Mouse (Mus musculus): Measurements from ENCODE around the gene Lcmt1.

Gene Lcmt1

DNA sequence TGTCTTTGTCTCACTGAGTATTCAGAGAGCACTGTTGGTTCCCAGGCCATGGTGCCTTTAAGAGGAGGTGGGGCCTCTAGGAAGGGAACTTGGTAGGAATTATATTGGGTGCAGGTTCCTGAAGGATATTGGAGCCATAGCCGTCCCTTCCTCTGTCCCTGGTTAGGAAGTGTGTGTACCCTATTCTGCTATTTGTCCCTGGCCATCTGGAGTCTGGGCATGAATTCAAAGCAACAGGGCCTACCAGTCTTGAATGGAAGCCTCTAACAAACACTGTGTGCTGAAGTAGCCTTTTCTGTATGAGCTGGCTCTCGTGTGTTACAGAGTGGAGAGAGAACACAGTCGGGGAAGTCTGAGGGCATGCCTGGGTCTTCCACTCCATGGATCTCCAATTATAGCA, 42.6 kb downstream of the Lcmt1 start:
- no peaks in the 10 kb centered on the region for H3K27me3 ChIP-seq (ENCODE audit: insufficient read depth, low read length)

DNA sequence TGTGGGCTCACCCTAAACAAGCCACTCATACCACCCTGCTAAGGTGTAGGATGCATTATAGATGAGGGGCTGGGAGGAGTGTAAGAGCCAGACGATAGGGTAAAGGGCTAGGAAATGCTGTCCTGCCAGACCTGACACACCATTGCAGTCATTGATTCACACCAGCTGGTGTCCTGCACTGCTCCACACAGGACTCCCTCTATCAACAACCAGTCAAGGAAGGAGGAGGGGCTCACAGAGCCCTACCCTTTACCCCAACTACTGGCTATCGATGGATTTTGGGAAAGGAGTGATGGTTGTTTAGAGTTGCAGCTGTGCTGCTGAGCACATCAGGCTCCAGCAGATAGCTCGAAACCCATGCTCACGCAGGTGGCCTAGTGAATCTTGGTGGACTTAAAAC, 47.2 kb downstream of the Lcmt1 start:
- TF ChIP-seq NANOG (IDR thresholded peaks at IDR 0.05; ENCODE audit: borderline replicate concordance, low read length), result no peak
- TF ChIP-seq CTCF (conservative IDR thresholded peaks at IDR 0.05; ENCODE audit: low read length), result no peak
- no peak for TF ChIP-seq POU5F1 (IDR thresholded peaks at IDR 0.05; ENCODE audit: borderline replicate concordance, low read length)
- H3K9me3 ChIP-seq (ENCODE audit: low read length), result no peaks in the 10 kb centered on the region
- H3K4me3 ChIP-seq (replicated peaks; ENCODE audit: low read length), result no peak overlapping the region

More for the DNA sequence above, 42.6 kb downstream of the Lcmt1 start:
- Histone ChIP-seq H3K36me3 (ENCODE audit: insufficient read depth, low read length) (peaks cover 54% of the 10 kb centered on the region), H3K4me3 (replicated peaks; ENCODE audit: low read length) (no peak overlapping the region), H3K4me1 (replicated peaks; ENCODE audit: low read depth, low read length) (no peaks in the 10 kb centered on the region), H3K9me3 (ENCODE audit: low read length) (no peaks in the 10 kb centered on the region)
- TF ChIP-seq NANOG (IDR thresholded peaks at IDR 0.05; ENCODE audit: borderline replicate concordance, low read length) (no peak), POU5F1 (IDR thresholded peaks at IDR 0.05; ENCODE audit: borderline replicate concordance, low read length) (no peak), CTCF (conservative IDR thresholded peaks at IDR 0.05; ENCODE audit: low read length) (no peak)

DNA sequence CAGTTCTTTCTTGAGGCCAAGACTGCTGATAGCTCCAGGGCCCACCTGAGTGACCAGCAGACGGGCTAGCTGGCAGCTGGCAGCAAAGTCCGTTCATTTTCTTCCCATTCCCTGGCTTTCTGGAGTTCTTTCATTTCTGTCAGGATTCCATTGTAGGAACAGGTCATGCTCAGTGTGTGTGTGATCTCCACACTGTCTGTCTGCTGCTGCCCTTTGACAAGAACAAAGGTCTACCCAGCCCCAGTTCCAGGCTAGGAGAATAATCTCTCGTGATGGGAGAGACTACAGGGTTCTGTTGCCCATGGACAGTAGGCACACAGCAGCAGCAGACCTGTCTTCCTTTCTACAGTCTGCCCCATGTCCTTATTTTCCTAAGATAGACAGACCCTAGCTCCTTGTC, 48.1 kb downstream of the Lcmt1 start:
- H3K9me3 ChIP-seq (ENCODE audit: low read length), result no peaks in the 10 kb centered on the region
- no peak overlapping the region for H3K4me3 ChIP-seq (replicated peaks; ENCODE audit: low read length)
- peaks cover 70% of the 10 kb centered on the region for H3K36me3 ChIP-seq (ENCODE audit: insufficient read depth, low read length)
- H3K4me1 ChIP-seq (replicated peaks; ENCODE audit: low read depth, low read length), result no peaks in the 10 kb centered on the region
- TF ChIP-seq CTCF (conservative IDR thresholded peaks at IDR 0.05; ENCODE audit: low read length) (no peak), POU5F1 (IDR thresholded peaks at IDR 0.05; ENCODE audit: borderline replicate concordance, low read length) (no peak), NANOG (IDR thresholded peaks at IDR 0.05; ENCODE audit: borderline replicate concordance, low read length) (no peak)
- no peaks in the 10 kb centered on the region for H3K27me3 ChIP-seq (ENCODE audit: insufficient read depth, low read length)

More for the DNA sequence above, 47.2 kb downstream of the Lcmt1 start:
- Histone ChIP-seq H3K27me3 (ENCODE audit: insufficient read depth, low read length) (no peaks in the 10 kb centered on the region), H3K4me1 (replicated peaks; ENCODE audit: low read depth, low read length) (no peaks in the 10 kb centered on the region), H3K36me3 (ENCODE audit: insufficient read depth, low read length) (peaks cover 69% of the 10 kb centered on the region)

DNA sequence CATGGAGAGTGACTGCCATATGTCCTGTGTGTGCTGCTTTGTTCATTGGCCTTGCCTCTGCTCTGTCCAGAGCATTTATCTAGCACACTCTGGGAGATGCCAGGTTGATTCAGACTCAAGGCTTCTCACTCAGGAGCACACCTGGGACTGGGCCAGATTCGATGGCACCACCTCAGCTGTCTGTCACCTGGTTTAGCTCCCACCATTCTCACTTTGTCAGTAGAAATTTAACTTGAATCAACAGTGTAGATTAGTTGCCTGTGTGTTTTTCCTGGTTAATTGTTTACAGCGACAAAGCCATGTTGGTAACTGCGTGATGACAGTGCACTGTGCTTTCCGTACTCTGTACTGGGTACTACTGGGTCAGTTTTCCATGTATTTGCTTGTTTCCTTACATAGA, 50.4 kb downstream of the Lcmt1 start:
- no peaks in the 10 kb centered on the region for H3K27me3 ChIP-seq (ENCODE audit: insufficient read depth, low read length)
- H3K4me1 ChIP-seq (replicated peaks; ENCODE audit: low read depth, low read length), result peaks cover 4% of the 10 kb centered on the region
- TF ChIP-seq CTCF (conservative IDR thresholded peaks at IDR 0.05; ENCODE audit: low read length) (no peak), NANOG (IDR thresholded peaks at IDR 0.05; ENCODE audit: borderline replicate concordance, low read length) (no peak), POU5F1 (IDR thresholded peaks at IDR 0.05; ENCODE audit: borderline replicate concordance, low read length) (no peak)
- H3K36me3 ChIP-seq (ENCODE audit: insufficient read depth, low read length), result peaks cover 76% of the 10 kb centered on the region
- H3K9me3 ChIP-seq (ENCODE audit: low read length), result no peaks in the 10 kb centered on the region
- H3K4me3 ChIP-seq (replicated peaks; ENCODE audit: low read length), result no peak overlapping the region

DNA sequence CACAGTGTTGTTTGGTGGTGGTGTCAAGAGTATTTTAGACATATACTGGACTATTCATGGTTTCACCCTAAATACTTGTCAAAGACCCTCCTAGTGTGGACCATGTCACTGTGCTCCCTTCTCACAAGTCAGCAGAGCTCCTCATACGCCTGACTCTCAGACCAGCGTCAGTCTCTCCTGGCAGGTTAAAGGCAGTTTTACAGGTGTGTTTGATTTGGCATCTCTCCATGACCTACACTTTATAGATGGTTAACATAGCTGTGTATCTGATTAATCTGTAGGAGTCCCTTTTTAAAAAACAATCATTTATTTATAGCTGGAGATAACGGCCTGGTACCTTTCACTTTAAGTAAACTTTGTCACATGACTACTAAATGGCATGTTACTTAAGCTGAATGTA, 52.4 kb downstream of the Lcmt1 start:
- Histone ChIP-seq H3K4me1 (replicated peaks; ENCODE audit: low read depth, low read length) (peaks cover 10% of the 10 kb centered on the region), H3K27me3 (ENCODE audit: insufficient read depth, low read length) (no peaks in the 10 kb centered on the region)
- TF ChIP-seq NANOG (IDR thresholded peaks at IDR 0.05; ENCODE audit: borderline replicate concordance, low read length) (no peak), POU5F1 (IDR thresholded peaks at IDR 0.05; ENCODE audit: borderline replicate concordance, low read length) (no peak), CTCF (conservative IDR thresholded peaks at IDR 0.05; ENCODE audit: low read length) (no peak)

DNA sequence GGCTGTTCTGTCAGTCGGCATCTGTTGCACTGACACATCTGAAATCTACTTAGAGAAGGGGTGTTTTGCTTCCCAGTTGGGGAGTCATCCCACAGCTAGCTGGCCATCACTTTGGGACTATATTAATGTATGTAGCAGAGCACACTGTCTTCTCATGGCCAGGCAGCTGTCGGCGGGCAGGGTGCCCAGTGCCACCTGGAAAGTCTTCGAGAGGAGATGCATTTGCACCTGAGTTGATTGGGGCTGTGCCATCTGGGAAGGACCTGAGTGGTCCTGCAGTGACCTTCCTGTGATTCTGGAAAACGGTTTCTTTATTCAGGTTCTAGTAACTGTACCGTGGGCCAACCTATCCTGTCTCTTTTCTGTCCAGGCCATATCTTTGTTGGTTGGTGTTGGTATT, 54.7 kb downstream of the Lcmt1 start:
- TF ChIP-seq NANOG (IDR thresholded peaks at IDR 0.05; ENCODE audit: borderline replicate concordance, low read length) (no peak), POU5F1 (IDR thresholded peaks at IDR 0.05; ENCODE audit: borderline replicate concordance, low read length) (no peak)
- peaks cover 10% of the 10 kb centered on the region for H3K4me1 ChIP-seq (replicated peaks; ENCODE audit: low read depth, low read length)
- peaks cover 88% of the 10 kb centered on the region for H3K36me3 ChIP-seq (ENCODE audit: insufficient read depth, low read length)
- no peak overlapping the region for H3K4me3 ChIP-seq (replicated peaks; ENCODE audit: low read length)
- H3K9me3 ChIP-seq (ENCODE audit: low read length), result no peaks in the 10 kb centered on the region
- H3K27me3 ChIP-seq (ENCODE audit: insufficient read depth, low read length), result no peaks in the 10 kb centered on the region

More for the DNA sequence above, 52.4 kb downstream of the Lcmt1 start:
- no peaks in the 10 kb centered on the region for H3K9me3 ChIP-seq (ENCODE audit: low read length)
- H3K36me3 ChIP-seq (ENCODE audit: insufficient read depth, low read length), result peaks cover 94% of the 10 kb centered on the region
- H3K4me3 ChIP-seq (replicated peaks; ENCODE audit: low read length), result no peak overlapping the region

DNA sequence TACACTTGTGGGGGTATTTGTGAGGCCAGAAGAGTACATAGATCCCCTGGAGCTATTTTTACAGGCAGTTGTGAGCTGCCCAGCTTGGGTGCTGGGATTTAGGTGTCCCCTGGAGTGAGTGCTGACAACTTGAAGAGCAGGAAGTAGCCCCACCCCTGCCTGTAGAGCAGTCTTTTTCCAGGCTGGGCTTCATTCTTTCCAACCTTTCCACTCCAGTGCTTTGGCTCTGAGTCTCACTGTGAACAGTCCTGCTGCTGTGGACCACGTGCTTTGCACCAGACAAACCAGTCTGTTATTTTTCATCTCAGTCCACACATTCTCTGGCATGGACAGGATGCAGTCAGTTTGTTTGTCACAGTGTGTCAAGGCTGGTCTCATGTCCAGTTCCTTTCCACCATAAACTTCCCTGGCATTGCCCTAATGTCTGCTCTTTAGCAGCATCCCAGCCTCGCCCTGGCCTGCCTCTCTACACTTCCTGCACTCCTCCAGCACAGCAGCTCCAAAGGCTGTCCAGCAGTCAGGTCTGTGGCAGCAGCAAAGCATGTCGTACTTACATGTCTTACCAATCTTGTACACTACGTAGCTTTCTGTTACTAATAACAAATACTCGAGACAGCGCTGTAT, 55.7 kb downstream of the Lcmt1 start:
- H3K9me3 ChIP-seq (ENCODE audit: low read length), result no peaks in the 10 kb centered on the region
- H3K27me3 ChIP-seq (ENCODE audit: insufficient read depth, low read length), result no peaks in the 10 kb centered on the region
- no peak for TF ChIP-seq CTCF (conservative IDR thresholded peaks at IDR 0.05; ENCODE audit: low read length)
- H3K4me1 ChIP-seq (replicated peaks; ENCODE audit: low read depth, low read length), result peaks cover 10% of the 10 kb centered on the region
- H3K4me3 ChIP-seq (replicated peaks; ENCODE audit: low read length), result no peak overlapping the region
- peaks cover 88% of the 10 kb centered on the region for H3K36me3 ChIP-seq (ENCODE audit: insufficient read depth, low read length)

DNA sequence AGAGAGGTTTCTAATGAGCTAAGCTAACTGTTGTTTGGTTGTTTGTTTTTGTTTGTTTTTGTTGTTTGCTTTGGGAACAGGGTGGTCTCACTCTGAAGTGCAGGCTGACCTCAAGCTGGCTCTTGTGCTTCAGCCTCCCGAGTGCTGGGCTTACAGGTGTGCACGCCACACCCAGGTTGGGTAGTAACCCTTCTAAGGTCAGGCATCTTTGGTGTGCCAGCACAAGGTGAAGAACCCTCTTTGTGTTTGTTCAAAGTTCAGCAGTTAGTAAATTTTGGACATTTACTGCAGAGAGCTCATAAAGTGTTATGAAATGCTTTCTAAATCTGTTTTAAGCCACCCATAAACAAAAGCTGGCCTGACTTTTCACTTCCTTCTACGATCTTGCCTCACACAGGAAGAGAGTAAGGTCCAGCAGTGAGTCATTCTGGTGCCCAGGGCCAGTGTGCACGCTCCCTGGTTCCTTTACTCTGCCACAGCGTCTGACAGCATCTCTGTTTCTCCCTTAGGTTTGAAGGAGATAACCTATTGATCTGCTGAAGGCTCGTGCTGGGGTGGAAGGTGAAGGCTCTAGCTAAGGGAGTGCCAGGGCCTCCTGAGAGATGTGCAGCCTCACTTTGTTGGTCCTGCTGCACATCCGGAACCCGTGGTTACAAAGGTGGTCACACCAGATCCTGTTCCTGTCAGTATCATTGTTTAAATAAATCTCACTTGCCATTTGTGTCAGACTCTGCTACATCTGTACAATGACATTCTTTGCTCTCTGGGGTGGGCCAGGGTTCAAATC, 60.2 kb downstream of the Lcmt1 start:
- Histone ChIP-seq H3K9me3 (ENCODE audit: low read length) (no peaks in the 10 kb centered on the region), H3K4me1 (replicated peaks; ENCODE audit: low read depth, low read length) (peaks cover 8% of the 10 kb centered on the region), H3K27me3 (ENCODE audit: insufficient read depth, low read length) (no peaks in the 10 kb centered on the region), H3K36me3 (ENCODE audit: insufficient read depth, low read length) (peaks cover 54% of the 10 kb centered on the region), H3K4me3 (replicated peaks; ENCODE audit: low read length) (no peak overlapping the region)
- no peak for TF ChIP-seq NANOG (IDR thresholded peaks at IDR 0.05; ENCODE audit: borderline replicate concordance, low read length)
- no peak for TF ChIP-seq CTCF (conservative IDR thresholded peaks at IDR 0.05; ENCODE audit: low read length)
- TF ChIP-seq POU5F1 (IDR thresholded peaks at IDR 0.05; ENCODE audit: borderline replicate concordance, low read length), result no peak

DNA sequence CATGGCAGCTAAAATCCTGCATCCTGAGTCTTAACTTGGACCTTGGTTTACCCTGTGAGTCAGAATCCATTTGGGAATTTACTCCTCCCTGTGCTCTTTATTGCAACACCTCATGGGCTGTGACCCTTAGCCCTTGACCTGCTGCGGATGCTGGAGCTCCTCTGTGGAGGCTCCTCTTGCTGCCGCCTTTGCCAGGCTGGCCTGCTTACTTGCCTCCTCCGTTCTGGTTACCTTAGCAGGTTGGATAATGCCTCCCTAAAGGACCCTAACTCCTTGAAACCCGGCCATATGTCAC, 60.8 kb downstream of the Lcmt1 start:
- H3K9me3 ChIP-seq (ENCODE audit: low read length), result no peaks in the 10 kb centered on the region
- H3K36me3 ChIP-seq (ENCODE audit: insufficient read depth, low read length), result peaks cover 50% of the 10 kb centered on the region
- no peak overlapping the region for H3K4me3 ChIP-seq (replicated peaks; ENCODE audit: low read length)
- TF ChIP-seq POU5F1 (IDR thresholded peaks at IDR 0.05; ENCODE audit: borderline replicate concordance, low read length), result no peak
- TF ChIP-seq CTCF (conservative IDR thresholded peaks at IDR 0.05; ENCODE audit: low read length), result no peak
- no peak for TF ChIP-seq NANOG (IDR thresholded peaks at IDR 0.05; ENCODE audit: borderline replicate concordance, low read length)
- peaks cover 2% of the 10 kb centered on the region; the same call in 1 of the 2 replicates for H3K4me1 ChIP-seq (replicated peaks; ENCODE audit: low read depth, low read length)
- H3K27me3 ChIP-seq (ENCODE audit: insufficient read depth, low read length), result no peaks in the 10 kb centered on the region
